Mouse (Mus musculus): ENCODE measurements around the gene 2210407C18Rik. TPM values are rescaled to one million over a fixed set of nuclear protein-coding genes. Genes with fewer than 3 reads are reported as not detected.

The 2210407C18Rik gene
- not detected for total RNA-seq (2021)
- long read RNA-seq, experiment 1 = 0 reads
- long read RNA-seq, experiment 2 = 0 reads

- DNase-seq (ENCODE audit: low spot score in 2 of 2) = no peak
Measured at GRCm38 (mm10) chr11:58615975-58616374, at the start of gene 2210407C18Rik. 2210407C18Rik (minus strand) TSS chr11:58616075.

GRCm38 (mm10) chr11:58658596-58658995 lies 42.7 kb upstream of the 2210407C18Rik start, which contains the start of gene Olfr322:
Olfr322 (plus strand) TSS chr11:58658782.
- no peak for DNase-seq (ENCODE audit: low spot score in 2 of 2)

GRCm38 (mm10) chr11:58655151-58655550 lies 39.3 kb upstream of the 2210407C18Rik start:
- no peak for DNase-seq (ENCODE audit: low spot score in 2 of 2)

- no peak for DNase-seq (ENCODE audit: low spot score in 2 of 2)
Measured at GRCm38 (mm10) chr11:58643350-58643749, 27.5 kb upstream of the 2210407C18Rik start.

- no peak for DNase-seq (ENCODE audit: low spot score in 2 of 2)
Measured at GRCm38 (mm10) chr11:58641638-58642358, 25.9 kb upstream of the 2210407C18Rik start.

GRCm38 (mm10) chr11:58641057-58641456 lies 25.2 kb upstream of the 2210407C18Rik start:
- no peak for DNase-seq (ENCODE audit: low spot score in 2 of 2)

GRCm38 (mm10) chr11:58640272-58640867 lies 24.5 kb upstream of the 2210407C18Rik start, which contains the start of gene Trim58:
Trim58 (plus strand) TSS chr11:58640465.
- DNase-seq (ENCODE audit: low spot score in 2 of 2) = no peak

GRCm38 (mm10) chr11:58638176-58638701 lies 22.4 kb upstream of the 2210407C18Rik start:
- no peak for DNase-seq (ENCODE audit: low spot score in 2 of 2)

- DNase-seq (ENCODE audit: low spot score in 2 of 2) = no peak
Measured at GRCm38 (mm10) chr11:58636376-58636977, 20.6 kb upstream of the 2210407C18Rik start.

GRCm38 (mm10) chr11:58634878-58635277 lies 19.0 kb upstream of the 2210407C18Rik start:
- DNase-seq (ENCODE audit: low spot score in 2 of 2) = no peak

GRCm38 (mm10) chr11:58630401-58630800 lies 14.5 kb upstream of the 2210407C18Rik start, which contains the start of gene Olfr323:
Olfr323 (minus strand) TSS chr11:58630501.
- no peak for DNase-seq (ENCODE audit: low spot score in 2 of 2)

GRCm38 (mm10) chr11:58626146-58626545 lies 10.3 kb upstream of the 2210407C18Rik start:
- no peak for DNase-seq (ENCODE audit: low spot score in 2 of 2)

- no peak for DNase-seq (ENCODE audit: low spot score in 2 of 2)
Measured at GRCm38 (mm10) chr11:58618793-58619192, 2.9 kb upstream of the 2210407C18Rik start.

- no peak for DNase-seq (ENCODE audit: low spot score in 2 of 2)
Measured at GRCm38 (mm10) chr11:58618369-58618768, 2.5 kb upstream of the 2210407C18Rik start.

GRCm38 (mm10) chr11:58614526-58614925 lies 1.3 kb downstream of the 2210407C18Rik start:
- no peak for DNase-seq (ENCODE audit: low spot score in 2 of 2)

- no peak for DNase-seq (ENCODE audit: low spot score in 2 of 2)
Measured at GRCm38 (mm10) chr11:58613359-58613758, 2.5 kb downstream of the 2210407C18Rik start.

- no peak for DNase-seq (ENCODE audit: low spot score in 2 of 2)
Measured at GRCm38 (mm10) chr11:58607030-58607429, 8.8 kb downstream of the 2210407C18Rik start.

GRCm38 (mm10) chr11:58606177-58606919 lies 9.5 kb downstream of the 2210407C18Rik start:
- DNase-seq (ENCODE audit: low spot score in 2 of 2) = no peak

- DNase-seq (ENCODE audit: low spot score in 2 of 2) = no peak
Measured at GRCm38 (mm10) chr11:58605228-58605627, 10.6 kb downstream of the 2210407C18Rik start.

- DNase-seq (ENCODE audit: low spot score in 2 of 2) = no peak
Measured at GRCm38 (mm10) chr11:58604688-58605087, 11.2 kb downstream of the 2210407C18Rik start.
